Mouse (Mus musculus): ENCODE data around the gene Trim27.

- TF ChIP-seq CTCF (IDR thresholded peaks at IDR 0.05; ENCODE audit: low read depth, low read length) = no peak
- TF ChIP-seq POLR2A (IDR thresholded peaks at IDR 0.05; ENCODE audit: insufficient read depth, low read length) = no peak
These were observed 18.5 kb downstream of the Trim27 start for GRCm38 (mm10) chr13:21197721-21198120.
